7 mouse cellular contexts compared by ENCODE assay signal in the genomic region with DNA sequence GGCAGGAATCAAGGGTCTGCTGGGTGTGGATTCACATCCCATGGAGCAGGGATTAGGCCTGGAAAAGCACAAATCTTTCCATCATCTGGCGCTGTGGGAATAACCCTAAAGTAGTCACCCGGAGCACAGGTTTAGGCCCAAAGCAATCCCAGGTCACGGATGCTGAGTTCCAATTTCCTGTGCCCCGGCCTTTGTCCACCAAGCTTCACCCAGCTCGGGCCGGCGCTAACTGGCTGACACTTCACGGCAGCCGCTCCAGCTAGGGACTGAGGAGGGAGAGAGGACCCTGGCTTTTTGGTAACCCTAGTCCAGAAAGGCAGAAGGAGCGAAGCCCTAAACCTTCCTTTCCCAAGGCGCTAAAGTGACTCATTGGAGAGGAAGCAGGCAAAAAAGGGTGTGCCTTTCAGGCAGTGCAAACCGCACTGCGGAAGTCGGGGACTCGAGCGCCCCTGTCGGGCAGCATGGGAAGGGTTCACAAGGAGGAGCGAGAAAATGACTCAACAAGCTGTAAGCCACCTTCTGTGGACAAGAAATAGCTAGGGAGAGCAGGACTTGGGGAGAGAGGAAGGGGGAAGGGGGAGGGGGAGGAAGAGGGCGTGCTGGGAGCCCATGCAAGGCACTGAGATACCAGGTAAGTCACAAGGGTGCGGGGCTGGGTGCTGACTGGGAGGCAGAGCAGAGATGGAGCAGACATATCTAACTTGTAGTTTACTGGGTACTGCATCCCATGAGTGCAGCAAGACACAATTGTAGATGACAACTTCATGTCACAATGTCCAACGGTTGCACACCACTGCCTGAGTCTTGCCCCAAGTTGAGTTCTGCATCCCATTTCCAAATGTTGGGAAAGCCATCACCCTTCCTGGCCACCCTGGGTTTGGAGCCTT. TPM values are rescaled to one million over a fixed set of nuclear protein-coding genes. Genes with fewer than 3 reads are reported as not detected.
DNase-seq lines count a peak whose midpoint lies in the region; ATAC-seq lines count a peak whose summit lies in the region.

No protein-coding gene starts in this region.

- H3K9ac ChIP-seq in intestine, embryonic 16.5 days (ENCODE audit: low read depth, low read length): peak overlapping the region; percentile 72
- peak overlapping the region; percentile 55 for H3K9ac ChIP-seq in midbrain, embryonic 11.5 days (ENCODE audit: low read length)

- peak overlapping the region; percentile 90 for H3K27ac ChIP-seq in intestine, embryonic 16.5 days (ENCODE audit: low read length)
- peak overlapping the region; percentile 41; the same call in 1 of the 2 replicates for H3K27ac ChIP-seq in midbrain, embryonic 11.5 days (ENCODE audit: low read depth, low read length)

- H3K9me3 ChIP-seq in intestine, embryonic 16.5 days (ENCODE audit: control insufficient read depth, low read length): no peaks in the 10 kb centered on the region
- H3K9me3 ChIP-seq in midbrain, embryonic 11.5 days (ENCODE audit: control insufficient read depth, low read length): no peaks in the 10 kb centered on the region

- WGBS in intestine, embryonic 16.5 days: 23% methylated on average over 21 of the region's 21 CpGs
- 28% methylated on average over 21 of the region's 21 CpGs for WGBS in midbrain, embryonic 11.5 days

- peaks cover 41% of the 10 kb centered on the region for H3K4me1 ChIP-seq in intestine, embryonic 16.5 days (ENCODE audit: control insufficient read depth, insufficient read depth, low read length)
- peaks cover 10% of the 10 kb centered on the region; the same call in 1 of the 2 replicates for H3K4me1 ChIP-seq in midbrain, embryonic 11.5 days (ENCODE audit: control insufficient read depth, insufficient read depth, low read length)

- peak; percentile 91 for DNase-seq in adrenal gland, postnatal 10 days
- DNase-seq in embryo, embryonic 11.5 days (ENCODE audit: low read depth, low spot score): peak; percentile 75
- DNase-seq in gastrocnemius, postnatal 36 days: peak; percentile 83 to 86
- peak; percentile 85 for DNase-seq in left cerebral cortex, postnatal 4 days
- DNase-seq in midbrain, embryonic 11.5 days (ENCODE audit: low spot score, missing footprints): peak; percentile 96
- DNase-seq in spleen, adult 12 weeks (ENCODE audit: low spot score): peak; percentile 81

- intact Hi-C loops in gastrocnemius, postnatal 36 days (cut with DNase I): no loop called here
- intact Hi-C loops in left cerebral cortex, postnatal 4 days (cut with DNase I): no loop called here

- H3K27me3 ChIP-seq in intestine, embryonic 16.5 days (replicated peaks; ENCODE audit: control insufficient read depth, insufficient read depth, low read length): no peaks in the 10 kb centered on the region
- H3K27me3 ChIP-seq in midbrain, embryonic 11.5 days (ENCODE audit: control insufficient read depth, insufficient read depth, low read length): no peaks in the 10 kb centered on the region

- peak overlapping the region; percentile 28; the same call in 1 of the 2 replicates for H3K4me3 ChIP-seq in intestine, embryonic 16.5 days (ENCODE audit: low read length)
- 0 out of 2 replicates have a peak overlapping the region, but pooled peaks have one; percentile 9 for H3K4me3 ChIP-seq in midbrain, embryonic 11.5 days (ENCODE audit: low read depth, low read length)

- no peaks in the 10 kb centered on the region for H3K36me3 ChIP-seq in intestine, embryonic 16.5 days (ENCODE audit: control insufficient read depth, insufficient read depth, low read length)
- no peaks in the 10 kb centered on the region for H3K36me3 ChIP-seq in midbrain, embryonic 11.5 days (ENCODE audit: control insufficient read depth, insufficient read depth, low read length)

- ATAC-seq in intestine, embryonic 16.5 days: peak; percentile 68
- ATAC-seq in midbrain, embryonic 11.5 days (ENCODE audit: low FRiP score): peak; percentile 78

- peak overlapping the region; percentile 50 for H3K4me2 ChIP-seq in intestine, embryonic 16.5 days (ENCODE audit: low read depth, low read length)
- peak overlapping the region; percentile 38 for H3K4me2 ChIP-seq in midbrain, embryonic 11.5 days

RNA-seq across cellular contexts. Expression of a gene that starts 46.7 kb away (rescaled TPM):
- total RNA-seq in adrenal gland, postnatal 10 days (2021): 10 to 100 TPM; 86.7 to 96.5 TPM
- 10 to 100 TPM; 70.8 to 71.1 TPM for total RNA-seq in gastrocnemius, postnatal 36 days (2021)
- 58.9 and 64.3 TPM in 2 replicates for polyA plus RNA-seq in intestine, embryonic 16.5 days (2015; fragmentation: Nextera tagmentation; extraction: Ambion mirVana)
- total RNA-seq in left cerebral cortex, postnatal 4 days (2021): 10 to 100 TPM; 81.7 to 81.8 TPM
- 48.2 and 58.6 TPM in 2 replicates for polyA plus RNA-seq in midbrain, embryonic 11.5 days (2014; fragmentation: Nextera tagmentation; extraction: Ambion mirVana)

RNA-seq across cellular contexts. Expression of a gene that starts 57.1 kb away (rescaled TPM):
- total RNA-seq in adrenal gland, postnatal 10 days (2021): 10 to 100 TPM; 29.0 to 34.8 TPM
- 1 to 10 TPM; 4.5 to 5.0 TPM for total RNA-seq in gastrocnemius, postnatal 36 days (2021)
- 31.1 and 31.7 TPM in 2 replicates for polyA plus RNA-seq in intestine, embryonic 16.5 days (2015; fragmentation: Nextera tagmentation; extraction: Ambion mirVana)
- 10 to 100 TPM; 12.1 to 13.4 TPM for total RNA-seq in left cerebral cortex, postnatal 4 days (2021)
- polyA plus RNA-seq in midbrain, embryonic 11.5 days (2014; fragmentation: Nextera tagmentation; extraction: Ambion mirVana): 11.5 and 14.0 TPM in 2 replicates

RNA-seq across cellular contexts. Expression of a gene that starts 59.7 kb away (rescaled TPM):
- total RNA-seq in adrenal gland, postnatal 10 days (2021): 10 to 100 TPM; 13.4 to 14.2 TPM
- 1 to 10 TPM in 1 of 2 experiments, under 1 TPM in 1; 0.99 to 1.0 TPM for total RNA-seq in gastrocnemius, postnatal 36 days (2021)
- polyA plus RNA-seq in intestine, embryonic 16.5 days (2015; fragmentation: Nextera tagmentation; extraction: Ambion mirVana): 3.4 and 4.1 TPM in 2 replicates
- 1 to 10 TPM; 1.4 to 2.0 TPM for total RNA-seq in left cerebral cortex, postnatal 4 days (2021)
- 1.1 and 1.8 TPM in 2 replicates for polyA plus RNA-seq in midbrain, embryonic 11.5 days (2014; fragmentation: Nextera tagmentation; extraction: Ambion mirVana)

Comparison
In these comparisons a context has a peak if more than half of its experiments do, and no peak if none do; other contexts are left out.
1. Peak in every context shown above with its lines: DNase-seq, ATAC-seq, H3K4me3 ChIP-seq and H3K27ac ChIP-seq.
2. RNA of a gene that starts 59.7 kb away (total RNA-seq): 13.4 to 14.2 TPM in adrenal gland, postnatal 10 days; 1.4 to 2.0 TPM in left cerebral cortex, postnatal 4 days and 0.99 to 1.0 TPM in gastrocnemius, postnatal 36 days; every median in the first group is over 4 times any median in the second.